Mouse (Mus musculus): ENCODE measurements at regions not wholly inside any gene's neighbourhood (a gene's known extent, or its start where the extent isn't known, plus 50 kb on each side); places are given as distances from the start of the nearest gene placed in this dataset.

DNA sequence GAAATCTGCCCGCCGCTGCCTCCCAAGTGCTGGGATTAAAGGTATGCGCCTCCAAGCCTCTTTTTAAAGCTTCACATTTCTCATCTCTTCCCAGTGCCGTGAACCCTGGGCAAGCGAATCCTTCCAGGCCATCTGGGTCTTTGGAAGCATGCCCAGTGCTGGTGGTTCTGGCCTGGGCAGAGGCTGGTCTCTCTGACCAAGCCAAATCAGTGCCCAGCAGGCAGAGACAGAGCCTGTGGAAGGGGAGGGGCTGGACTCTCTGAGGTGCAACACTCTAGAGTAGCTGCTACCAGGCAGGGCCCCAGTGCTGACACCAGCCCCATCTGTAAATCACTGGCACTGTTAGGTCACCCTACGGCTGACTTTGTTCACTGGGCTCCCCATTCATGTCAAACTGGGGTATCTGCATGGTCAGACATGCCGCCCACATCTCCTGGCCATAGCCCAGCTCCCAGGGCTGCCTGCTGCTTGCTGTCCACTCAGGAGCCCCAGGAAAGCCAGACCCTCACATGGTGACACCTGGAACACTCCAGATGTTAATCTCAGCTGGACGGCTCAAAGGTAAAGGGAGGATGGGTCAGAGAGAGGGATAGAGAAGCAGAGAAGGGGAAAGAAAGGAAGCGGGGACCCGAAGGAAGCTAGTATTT is 64.3 kb upstream of the Kazn start:
- no peaks in the 10 kb centered on the region for H3K36me3 ChIP-seq (ENCODE audit: control insufficient read depth, insufficient read depth, low read length)
- no peak overlapping the region for H3K4me3 ChIP-seq (ENCODE audit: insufficient read depth, low read depth, low read length)
- H3K27me3 ChIP-seq (replicated peaks; ENCODE audit: control insufficient read depth, insufficient read depth, low read length) = no peaks in the 10 kb centered on the region
- no peak for DNase-seq
- no peak overlapping the region for H3K27ac ChIP-seq (ENCODE audit: insufficient read depth, low read depth, low read length)
- H3K4me1 ChIP-seq (ENCODE audit: control insufficient read depth, insufficient read depth, low read length) = no peaks in the 10 kb centered on the region
- no peak for TF ChIP-seq POLR2A (IDR thresholded peaks at IDR 0.05; ENCODE audit: low read depth, low read length)
- TF ChIP-seq CTCF (conservative IDR thresholded peaks at IDR 0.05; ENCODE audit: insufficient read depth, insufficient read length, low read depth, low read length) = no peak
- 74% methylated on average over 10 of the region's 10 CpGs for WGBS

DNA sequence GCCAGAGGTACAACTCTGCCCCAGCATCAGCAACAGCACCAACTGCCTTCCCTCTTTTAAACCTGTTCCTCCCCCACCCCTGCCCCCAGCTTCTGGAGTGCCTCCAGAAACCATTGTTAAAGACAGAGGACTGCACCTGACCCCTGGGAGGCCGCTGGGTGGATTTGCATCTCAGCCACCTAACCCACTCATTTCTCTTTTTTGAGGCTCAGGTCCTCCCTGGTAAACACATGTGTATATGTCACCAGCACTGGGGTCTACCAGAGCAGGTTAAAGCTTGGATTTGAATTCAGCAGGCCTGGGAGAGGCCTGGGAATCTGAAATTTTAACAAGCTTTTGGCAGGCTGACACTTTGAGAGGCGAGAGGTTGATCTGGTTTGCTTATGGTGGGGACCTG is 63.5 kb upstream of the Kazn start:
- WGBS = 82% methylated on average over 2 of the region's 2 CpGs
- no peaks in the 10 kb centered on the region for H3K36me3 ChIP-seq (ENCODE audit: control insufficient read depth, insufficient read depth, low read length)
- H3K27ac ChIP-seq (ENCODE audit: insufficient read depth, low read depth, low read length) = no peak overlapping the region

GRCm38 (mm10) chr4:142302041-142302723 is 63.0 kb upstream of the Kazn start:
- Histone ChIP-seq H3K36me3 (ENCODE audit: control insufficient read depth, insufficient read depth, low read length) (no peaks in the 10 kb centered on the region), H3K4me1 (ENCODE audit: control insufficient read depth, insufficient read depth, low read length) (no peaks in the 10 kb centered on the region), H3K27ac (ENCODE audit: insufficient read depth, low read depth, low read length) (no peak overlapping the region), H3K27me3 (replicated peaks; ENCODE audit: control insufficient read depth, insufficient read depth, low read length) (no peaks in the 10 kb centered on the region), H3K4me3 (ENCODE audit: insufficient read depth, low read depth, low read length) (no peak overlapping the region)
- 70% methylated on average over 8 of the region's 8 CpGs for WGBS
- no peak for DNase-seq
- TF ChIP-seq CTCF (conservative IDR thresholded peaks at IDR 0.05; ENCODE audit: insufficient read depth, insufficient read length, low read depth, low read length) (no peak), POLR2A (IDR thresholded peaks at IDR 0.05; ENCODE audit: low read depth, low read length) (no peak)

More for the DNA sequence above, 63.5 kb upstream of the Kazn start:
- DNase-seq = no peak
- TF ChIP-seq CTCF (conservative IDR thresholded peaks at IDR 0.05; ENCODE audit: insufficient read depth, insufficient read length, low read depth, low read length) (no peak), POLR2A (IDR thresholded peaks at IDR 0.05; ENCODE audit: low read depth, low read length) (no peak)
- Histone ChIP-seq H3K4me1 (ENCODE audit: control insufficient read depth, insufficient read depth, low read length) (no peaks in the 10 kb centered on the region), H3K27me3 (replicated peaks; ENCODE audit: control insufficient read depth, insufficient read depth, low read length) (no peaks in the 10 kb centered on the region), H3K4me3 (ENCODE audit: insufficient read depth, low read depth, low read length) (no peak overlapping the region)

DNA sequence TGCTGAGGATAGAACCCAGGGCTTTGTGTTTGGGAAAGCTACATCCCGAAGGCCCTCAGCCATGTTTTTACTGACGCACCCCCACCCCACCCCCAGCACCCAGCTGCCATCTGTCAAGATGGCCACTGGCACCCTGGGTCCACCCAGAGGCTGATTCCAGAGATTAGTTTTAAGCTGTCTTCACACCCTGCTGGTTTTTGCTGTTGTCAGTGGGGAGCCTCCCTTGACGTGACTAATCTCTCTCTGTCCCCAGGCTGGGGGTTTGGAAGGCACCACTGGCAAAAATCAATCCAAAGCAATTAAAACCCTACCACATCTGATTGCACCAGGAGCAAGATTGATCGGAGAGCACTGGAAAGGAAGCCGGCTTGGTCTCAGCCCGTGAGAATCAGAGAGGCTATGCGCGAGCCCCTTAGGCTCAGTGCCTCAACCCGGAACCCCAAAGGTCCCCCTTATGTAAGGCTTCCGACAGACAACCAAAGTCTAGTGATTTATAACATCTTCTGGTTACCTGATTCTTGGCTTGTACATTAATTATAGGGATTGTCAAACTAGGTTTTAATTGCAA is 59.7 kb upstream of the Kazn start:
- 81% methylated on average over 10 of the region's 10 CpGs for WGBS
- Histone ChIP-seq H3K4me1 (ENCODE audit: control insufficient read depth, insufficient read depth, low read length) (no peaks in the 10 kb centered on the region), H3K27me3 (replicated peaks; ENCODE audit: control insufficient read depth, insufficient read depth, low read length) (no peaks in the 10 kb centered on the region), H3K4me3 (ENCODE audit: insufficient read depth, low read depth, low read length) (no peak overlapping the region), H3K36me3 (ENCODE audit: control insufficient read depth, insufficient read depth, low read length) (no peaks in the 10 kb centered on the region), H3K27ac (ENCODE audit: insufficient read depth, low read depth, low read length) (no peak overlapping the region)
- DNase-seq = no peak
- TF ChIP-seq CTCF (conservative IDR thresholded peaks at IDR 0.05; ENCODE audit: insufficient read depth, insufficient read length, low read depth, low read length) (no peak), POLR2A (IDR thresholded peaks at IDR 0.05; ENCODE audit: low read depth, low read length) (no peak)

DNA sequence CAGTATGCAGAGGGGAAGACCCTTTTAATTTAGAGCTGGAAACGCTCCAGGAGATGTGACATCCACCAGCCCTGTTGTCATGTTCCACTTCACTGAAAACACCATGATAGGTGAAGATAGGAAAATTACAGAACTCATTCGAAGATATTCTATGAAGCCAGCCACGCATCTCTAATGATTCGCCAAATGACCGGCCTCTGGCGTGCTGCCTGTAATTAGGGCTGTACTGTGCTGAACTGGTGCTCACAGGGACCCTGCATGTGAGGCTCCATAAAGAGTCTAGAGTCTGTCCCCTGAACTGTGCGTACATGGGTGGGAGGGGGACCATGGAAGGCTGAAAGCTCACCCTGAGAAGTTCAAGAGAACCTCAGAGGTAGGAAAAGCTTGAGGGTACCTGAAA is 53.6 kb upstream of the Kazn start:
- TF ChIP-seq POLR2A (IDR thresholded peaks at IDR 0.05; ENCODE audit: low read depth, low read length) (no peak), CTCF (conservative IDR thresholded peaks at IDR 0.05; ENCODE audit: insufficient read depth, insufficient read length, low read depth, low read length) (no peak)
- 55% methylated on average over 7 of the region's 7 CpGs for WGBS
- Histone ChIP-seq H3K36me3 (ENCODE audit: control insufficient read depth, insufficient read depth, low read length) (no peaks in the 10 kb centered on the region), H3K27me3 (replicated peaks; ENCODE audit: control insufficient read depth, insufficient read depth, low read length) (no peaks in the 10 kb centered on the region), H3K27ac (ENCODE audit: insufficient read depth, low read depth, low read length) (no peak overlapping the region), H3K4me1 (ENCODE audit: control insufficient read depth, insufficient read depth, low read length) (no peaks in the 10 kb centered on the region), H3K4me3 (ENCODE audit: insufficient read depth, low read depth, low read length) (no peak overlapping the region)
- no peak for DNase-seq

GRCm38 (mm10) chr4:142292334-142292733 is 53.1 kb upstream of the Kazn start:
- H3K4me1 ChIP-seq (ENCODE audit: control insufficient read depth, insufficient read depth, low read length) = no peaks in the 10 kb centered on the region
- TF ChIP-seq CTCF (conservative IDR thresholded peaks at IDR 0.05; ENCODE audit: insufficient read depth, insufficient read length, low read depth, low read length) (no peak), POLR2A (IDR thresholded peaks at IDR 0.05; ENCODE audit: low read depth, low read length) (no peak)
- DNase-seq = no peak
- no peaks in the 10 kb centered on the region for H3K36me3 ChIP-seq (ENCODE audit: control insufficient read depth, insufficient read depth, low read length)
- 80% methylated on average over 9 of the region's 9 CpGs for WGBS
- no peaks in the 10 kb centered on the region for H3K27me3 ChIP-seq (replicated peaks; ENCODE audit: control insufficient read depth, insufficient read depth, low read length)
- no peak overlapping the region for H3K27ac ChIP-seq (ENCODE audit: insufficient read depth, low read depth, low read length)
- H3K4me3 ChIP-seq (ENCODE audit: insufficient read depth, low read depth, low read length) = no peak overlapping the region

GRCm38 (mm10) chr4:142291366-142291765 is 52.2 kb upstream of the Kazn start:
- Histone ChIP-seq H3K36me3 (ENCODE audit: control insufficient read depth, insufficient read depth, low read length) (no peaks in the 10 kb centered on the region), H3K27ac (ENCODE audit: insufficient read depth, low read depth, low read length) (no peak overlapping the region), H3K4me3 (ENCODE audit: insufficient read depth, low read depth, low read length) (no peak overlapping the region), H3K27me3 (replicated peaks; ENCODE audit: control insufficient read depth, insufficient read depth, low read length) (no peaks in the 10 kb centered on the region), H3K4me1 (ENCODE audit: control insufficient read depth, insufficient read depth, low read length) (no peaks in the 10 kb centered on the region)
- DNase-seq = no peak
- WGBS = 79% methylated on average over 3 of the region's 3 CpGs
- TF ChIP-seq CTCF (conservative IDR thresholded peaks at IDR 0.05; ENCODE audit: insufficient read depth, insufficient read length, low read depth, low read length) (no peak), POLR2A (IDR thresholded peaks at IDR 0.05; ENCODE audit: low read depth, low read length) (no peak)
